Mouse (Mus musculus) heart, embryonic 15.5 days (tissue): ENCODE data around the gene Gne. TPM values are rescaled to one million over a fixed set of nuclear protein-coding genes. Genes with fewer than 3 reads are reported as not detected.

Experiments
- ATAC-seq: fragments of 200-750 bp; cut with Nextera tagmentation; replicated peaks from 2 replicates; pipeline ENCODE4 v1.8.0; 2017; ENCODE audit warnings: low read depth, moderate TSS enrichment; ENCODE audit not compliant: insufficient number of reproducible peaks, insufficient read depth, low FRiP score
- H3K27ac ChIP-seq: fragments of 300-500 bp; sonication (generic); 2 replicates; pipeline ENCODE4 v1.5.1; 2015; ENCODE audit warnings: mild to moderate bottlenecking, inconsistent platforms
- H3K27me3 ChIP-seq: fragments of 300-500 bp; sonication (generic); 2 replicates; pipeline ENCODE4 v1.6.1; 2015; ENCODE audit warnings: inconsistent platforms
- H3K36me3 ChIP-seq: fragments of 300-500 bp; sonication (generic); 2 replicates; pipeline ENCODE4 v1.6.1; 2015; ENCODE audit warnings: mild to moderate bottlenecking, inconsistent platforms
- H3K4me1 ChIP-seq: fragments of 300-500 bp; sonication (generic); replicated peaks from 2 replicates; pipeline ENCODE4 v1.6.1; 2015; ENCODE audit warnings: inconsistent platforms
- H3K4me2 ChIP-seq: fragments of 300-500 bp; sonication (generic); 2 replicates; pipeline ENCODE4 v1.6.1; 2015; ENCODE audit warnings: inconsistent platforms, mild to moderate bottlenecking, moderate library complexity
- H3K4me3 ChIP-seq: fragments of 300-500 bp; sonication (generic); 2 replicates; pipeline ENCODE4 v1.5.1; 2015; ENCODE audit warnings: mild to moderate bottlenecking, inconsistent platforms
- H3K9ac ChIP-seq: fragments of 300-500 bp; sonication (generic); 2 replicates; pipeline ENCODE4 v1.6.1; 2015; ENCODE audit warnings: mild to moderate bottlenecking, inconsistent platforms
- H3K9me3 ChIP-seq: fragments of 300-500 bp; sonication (generic); replicated peaks from 2 replicates; pipeline ENCODE4 v1.6.1; 2016; ENCODE audit warnings: inconsistent platforms
- WGBS: fragments of 180-500 bp; shearing (Covaris S2); methylation state at CpG from one replicate; pipeline ENCODE4 v1.1.7; 2015; ENCODE audit warnings: mixed read lengths; 5-methylcytosine and 5-hydroxymethylcytosine counted together
- polyA plus RNA-seq: library from polyadenylated mRNA; unstranded; fragments of >200 nt; fragmentation: Nextera tagmentation; extraction: Ambion mirVana; gene quantifications from 2 replicates; pipeline ENCODE4 v1.2.1, GENCODE M21; 2015

Gene Gne
- 27.3 and 35.2 TPM in 2 replicates for polyA plus RNA-seq

GRCm38 (mm10) chr4:44083945-44084344 lies at the start of gene Gne:
Gene Gne (minus strand): TSS chr4:44084177.
- no peaks in the 10 kb centered on the region for H3K9me3 ChIP-seq
- no peak within 1 kb of the TSS for H3K9ac ChIP-seq
- no peaks in the 10 kb centered on the region for H3K27me3 ChIP-seq
- WGBS, result 16% methylated on average over 11 of the region's 11 CpGs
- no peak; the same call in 1 of the 2 replicates for ATAC-seq
- H3K4me1 ChIP-seq, result peaks cover 3% of the 10 kb centered on the region; the same call in 1 of the 2 replicates
- no peak within 1 kb of the TSS for H3K27ac ChIP-seq
- H3K36me3 ChIP-seq, result no peaks in the 10 kb centered on the region
- H3K4me3 ChIP-seq, result no peak within 1 kb of the TSS
- H3K4me2 ChIP-seq, result peak within 1 kb of the TSS; percentile 45

GRCm38 (mm10) chr4:44126805-44127204 lies 42.8 kb upstream of the Gne start:
- Histone ChIP-seq H3K36me3 (peaks cover 52% of the 10 kb centered on the region), H3K9me3 (no peaks in the 10 kb centered on the region), H3K4me2 (no peak overlapping the region), H3K27me3 (no peaks in the 10 kb centered on the region), H3K9ac (no peak overlapping the region), H3K4me3 (no peak overlapping the region), H3K27ac (no peak overlapping the region), H3K4me1 (no peaks in the 10 kb centered on the region)
- WGBS, result 90% methylated on average over 12 of the region's 12 CpGs
- ATAC-seq, result no peak

GRCm38 (mm10) chr4:44119410-44120201 lies 35.6 kb upstream of the Gne start:
- no peak for ATAC-seq
- WGBS, result 43% methylated on average over 9 of the region's 9 CpGs
- Histone ChIP-seq H3K4me2 (no peak overlapping the region), H3K4me3 (no peak overlapping the region), H3K9me3 (no peaks in the 10 kb centered on the region), H3K27me3 (no peaks in the 10 kb centered on the region), H3K9ac (no peak overlapping the region), H3K27ac (no peak overlapping the region), H3K36me3 (peaks cover 3% of the 10 kb centered on the region; the same call in 1 of the 2 replicates), H3K4me1 (no peaks in the 10 kb centered on the region)

GRCm38 (mm10) chr4:44115046-44115445 lies 31.1 kb upstream of the Gne start:
- H3K36me3 ChIP-seq, result no peaks in the 10 kb centered on the region
- no peak overlapping the region for H3K4me3 ChIP-seq
- ATAC-seq, result no peak
- WGBS, result 82% methylated on average over 13 of the region's 13 CpGs
- no peaks in the 10 kb centered on the region for H3K9me3 ChIP-seq
- no peak overlapping the region for H3K9ac ChIP-seq
- no peak overlapping the region for H3K4me2 ChIP-seq
- H3K27ac ChIP-seq, result no peak overlapping the region
- H3K27me3 ChIP-seq, result no peaks in the 10 kb centered on the region
- H3K4me1 ChIP-seq, result peaks cover 17% of the 10 kb centered on the region

GRCm38 (mm10) chr4:44113393-44114138 lies 29.6 kb upstream of the Gne start:
- Histone ChIP-seq H3K27me3 (no peaks in the 10 kb centered on the region), H3K9ac (no peak overlapping the region), H3K27ac (peak overlapping the region; percentile 50), H3K4me1 (peaks cover 17% of the 10 kb centered on the region), H3K9me3 (no peaks in the 10 kb centered on the region), H3K4me3 (no peak overlapping the region), H3K4me2 (peak overlapping the region; percentile 0; the same call in 1 of the 2 replicates), H3K36me3 (no peaks in the 10 kb centered on the region)
- no peak for ATAC-seq
- WGBS, result 41% methylated on average over 16 of the region's 16 CpGs

GRCm38 (mm10) chr4:44112741-44113140 lies 28.8 kb upstream of the Gne start:
- Histone ChIP-seq H3K9ac (no peak overlapping the region), H3K27me3 (no peaks in the 10 kb centered on the region), H3K9me3 (no peaks in the 10 kb centered on the region), H3K4me3 (no peak overlapping the region), H3K27ac (peak overlapping the region; percentile 48), H3K36me3 (no peaks in the 10 kb centered on the region), H3K4me2 (peak overlapping the region; percentile 34), H3K4me1 (peaks cover 18% of the 10 kb centered on the region)
- peak; percentile 44; the same call in 1 of the 2 replicates for ATAC-seq
- WGBS, result 12% methylated on average over 4 of the region's 4 CpGs

- Histone ChIP-seq H3K9me3 (no peaks in the 10 kb centered on the region), H3K4me1 (peaks cover 32% of the 10 kb centered on the region), H3K4me2 (no peak overlapping the region), H3K4me3 (no peak overlapping the region), H3K9ac (no peak overlapping the region), H3K27ac (no peak overlapping the region), H3K27me3 (no peaks in the 10 kb centered on the region), H3K36me3 (no peaks in the 10 kb centered on the region)
- ATAC-seq, result no peak
- WGBS, result 78% methylated on average over 7 of the region's 7 CpGs
These were observed 26.8 kb upstream of the Gne start for GRCm38 (mm10) chr4:44110771-44111170.

- H3K36me3 ChIP-seq, result no peaks in the 10 kb centered on the region
- H3K27me3 ChIP-seq, result no peaks in the 10 kb centered on the region
- no peak overlapping the region for H3K4me3 ChIP-seq
- H3K4me2 ChIP-seq, result no peak overlapping the region
- H3K4me1 ChIP-seq, result peaks cover 40% of the 10 kb centered on the region
- H3K27ac ChIP-seq, result no peak overlapping the region
- no peaks in the 10 kb centered on the region for H3K9me3 ChIP-seq
- ATAC-seq, result no peak
- H3K9ac ChIP-seq, result no peak overlapping the region
- WGBS, result 85% methylated on average over 6 of the region's 6 CpGs
These were observed 24.3 kb upstream of the Gne start for GRCm38 (mm10) chr4:44108297-44108696.

- Histone ChIP-seq H3K4me1 (peaks cover 31% of the 10 kb centered on the region), H3K27ac (peak overlapping the region; percentile 69), H3K36me3 (no peaks in the 10 kb centered on the region), H3K4me2 (peak overlapping the region; percentile 50; the same call in 1 of the 2 replicates), H3K9ac (no peak overlapping the region), H3K4me3 (no peak overlapping the region), H3K27me3 (no peaks in the 10 kb centered on the region), H3K9me3 (no peaks in the 10 kb centered on the region)
- 0 out of 2 replicates have a peak, but pooled peaks have one; percentile 24 for ATAC-seq
- 31% methylated on average over 6 of the region's 6 CpGs for WGBS
These were observed 23.4 kb upstream of the Gne start for GRCm38 (mm10) chr4:44107339-44107738.

GRCm38 (mm10) chr4:44106297-44106821 lies 22.4 kb upstream of the Gne start:
- Histone ChIP-seq H3K27ac (peak overlapping the region; percentile 69), H3K36me3 (no peaks in the 10 kb centered on the region), H3K4me3 (peak overlapping the region; percentile 34), H3K9me3 (no peaks in the 10 kb centered on the region), H3K9ac (peak overlapping the region; percentile 13; the same call in 1 of the 2 replicates), H3K4me1 (peaks cover 30% of the 10 kb centered on the region), H3K4me2 (peak overlapping the region; percentile 50), H3K27me3 (no peaks in the 10 kb centered on the region)
- 25% methylated on average over 18 of the region's 18 CpGs for WGBS
- ATAC-seq, result 0 out of 2 replicates have a peak, but pooled peaks have one; percentile 22
